Mouse (Mus musculus) adrenal gland, postnatal 36 days (tissue): ENCODE results near the gene Tmub1. TPM values are rescaled to one million over a fixed set of nuclear protein-coding genes. Genes with fewer than 3 reads are reported as not detected.

Source experiments
- total RNA-seq, 2 experiments: library from RNA; stranded (reverse); gene quantifications; 2 replicates each; pipeline ENCODE4 v1.2.3; 2021

Gene Tmub1
- total RNA-seq, 2 experiments from 2014 or later, result 11.0 to 16.2 TPM

Other genes with a start within 250 kb of the Tmub1 start
- gene Kcnh2, start 96.2 kb downstream of the Tmub1 start, total RNA-seq, result 10 to 100 TPM; 14.4 to 14.7 TPM
- gene Nos3, start 83.0 kb downstream of the Tmub1 start, total RNA-seq, result 10 to 100 TPM in 1 of 2 experiments, 1 to 10 TPM in 1; 7.1 to 14.2 TPM
- 1 to 10 TPM in 1 of 2 experiments, under 1 TPM in 1; 0.99 to 1.6 TPM for gene Atg9b, start 55.7 kb downstream of the Tmub1 start, total RNA-seq
- gene Abcb8, start 54.2 kb downstream of the Tmub1 start, total RNA-seq, result 10 to 100 TPM; 66.8 to 76.5 TPM
- gene Asic3, start 34.5 kb downstream of the Tmub1 start, total RNA-seq, result under 1 TPM; 0.26 to 0.36 TPM
- 10 to 100 TPM; 36.5 to 44.0 TPM for gene Cdk5, start 24.3 kb downstream of the Tmub1 start, total RNA-seq
- 10 to 100 TPM; 44.4 to 62.2 TPM for gene Slc4a2, start 24.0 kb downstream of the Tmub1 start, total RNA-seq
- 10 to 100 TPM; 89.8 to 91.1 TPM for gene Fastk, start 2.6 kb downstream of the Tmub1 start, total RNA-seq
- 10 to 100 TPM; 83.0 to 83.1 TPM for gene Agap3, start 4.3 kb upstream of the Tmub1 start, total RNA-seq
- gene Gbx1, start 79.3 kb upstream of the Tmub1 start, total RNA-seq, result not detected
- gene Asb10, start 93.1 kb upstream of the Tmub1 start, total RNA-seq, result under 1 TPM in 1 of 2 experiments, not detected in 1; 0.49 TPM
- not detected for gene 4931409K22Rik, start 109.0 kb upstream of the Tmub1 start, total RNA-seq
- gene Abcf2, start 129.6 kb upstream of the Tmub1 start, total RNA-seq, result 10 to 100 TPM; 69.3 to 79.2 TPM
- 10 to 100 TPM; 35.7 to 52.5 TPM for gene Chpf2, start 138.9 kb upstream of the Tmub1 start, total RNA-seq
- 10 to 100 TPM; 16.0 to 17.4 TPM for gene Smarcd3, start 176.6 kb upstream of the Tmub1 start, total RNA-seq
- gene Nub1, start 237.7 kb upstream of the Tmub1 start, total RNA-seq, result 10 to 100 TPM; 55.6 to 69.4 TPM